Mouse (Mus musculus) left cerebral cortex, postnatal 10 days (tissue): ENCODE results near the gene Crat. TPM values are rescaled to one million over a fixed set of nuclear protein-coding genes. Genes with fewer than 3 reads are reported as not detected.

ENCODE experiments used
- DNase-seq, 2 experiments: peaks; one replicate each; pipeline ENCODE4 v3.0.0; 2021 to 2022; ENCODE audit warnings: low spot score in 2 of 2, mixed read lengths in 1 of 2; ENCODE audit errors: extremely low spot score in 1 of 2
- intact Hi-C: fragments of 180-260 bp; cut with DNase I; formaldehyde crosslinking; loops from one replicate; pipeline ENCODE4 v1.15.1; 2025
- microRNA-seq: library from miRNA; unstranded; fragments of <30 nt; microRNA quantifications from one replicate; pipeline ENCODE4 v1.2.0, GENCODE M21; 2022
- total RNA-seq, 2 experiments: library from RNA; stranded (reverse); gene quantifications; 2 replicates each; pipeline ENCODE4 v1.2.3; 2021

The Crat gene
- total RNA-seq, 2 experiments from 2014 or later: 39.7 to 40.3 TPM

DNA sequence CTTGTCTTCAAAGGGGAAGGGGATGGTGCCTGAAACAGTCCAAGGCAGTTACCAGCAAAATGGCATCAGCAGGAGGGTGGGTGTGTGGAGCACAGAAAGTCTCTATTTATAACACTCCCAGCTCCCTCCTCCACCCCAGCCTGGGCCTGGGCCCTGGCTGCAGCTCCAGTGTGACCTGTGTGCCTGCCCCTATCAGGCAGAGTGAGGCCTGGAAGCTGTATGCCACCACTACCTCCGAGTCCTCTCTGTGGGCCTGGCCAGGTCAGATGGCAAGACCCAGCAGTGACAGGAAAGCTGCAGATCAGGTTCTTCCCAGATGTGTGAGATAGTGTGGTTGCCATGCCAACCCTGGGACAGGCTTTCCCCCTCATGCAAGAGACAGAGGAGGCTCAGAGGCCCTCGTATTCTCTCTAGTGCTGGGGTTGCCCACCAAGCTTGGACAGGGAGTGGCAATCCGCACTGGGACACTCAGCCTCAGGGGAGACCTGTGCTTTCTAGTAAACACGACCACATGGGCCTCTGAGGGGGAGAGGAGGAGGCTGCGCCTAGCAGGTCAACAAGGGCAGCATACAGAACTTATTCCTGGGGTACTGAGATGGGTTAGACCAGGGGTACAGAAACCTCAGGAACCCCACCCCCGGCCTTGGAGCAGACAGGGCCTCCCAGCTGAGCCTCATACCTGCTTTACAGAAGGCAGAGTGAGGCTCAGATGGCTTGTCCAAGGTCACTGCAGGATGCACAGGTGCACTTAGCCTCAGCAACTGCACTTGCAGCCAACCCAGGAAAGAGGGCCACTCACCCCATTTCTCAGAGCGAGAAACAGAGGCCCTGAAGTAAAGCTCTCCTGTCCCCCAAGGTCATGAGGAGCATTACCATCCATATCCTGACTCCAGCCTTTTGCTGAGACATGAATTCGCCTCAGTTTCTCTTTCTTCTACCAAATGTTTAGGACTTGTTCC lies 57.8 kb downstream of the Crat start:
- DNase-seq: peak in 1 of 2 experiments; percentile 52
- intact Hi-C loops: no loop called here

GRCm38 (mm10) chr2:30356906-30357305 lies 58.7 kb downstream of the Crat start:
- intact Hi-C loops: no loop called here
- DNase-seq: no peak

DNA sequence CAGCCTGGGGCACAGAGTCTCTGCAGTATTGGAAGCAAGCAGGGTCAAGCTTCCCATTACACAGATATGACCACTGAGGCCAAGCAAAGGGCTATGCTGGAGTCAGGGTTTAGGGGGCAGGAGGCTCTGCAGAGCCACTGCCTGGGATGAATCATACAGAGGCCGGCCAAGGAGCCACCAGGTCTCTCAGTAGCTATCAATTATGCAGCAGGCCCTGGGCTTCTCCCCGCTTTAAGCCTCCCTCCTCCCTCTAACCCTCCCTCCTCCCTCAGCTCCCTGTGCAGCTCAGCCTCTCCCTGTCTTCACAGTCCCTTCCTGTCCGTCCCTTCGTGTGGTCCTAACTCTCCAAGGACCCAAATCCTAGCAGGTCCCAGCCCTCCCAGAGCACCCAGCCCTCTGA lies 59.3 kb downstream of the Crat start:
- intact Hi-C loops: no loop called here
- no peak for DNase-seq

DNA sequence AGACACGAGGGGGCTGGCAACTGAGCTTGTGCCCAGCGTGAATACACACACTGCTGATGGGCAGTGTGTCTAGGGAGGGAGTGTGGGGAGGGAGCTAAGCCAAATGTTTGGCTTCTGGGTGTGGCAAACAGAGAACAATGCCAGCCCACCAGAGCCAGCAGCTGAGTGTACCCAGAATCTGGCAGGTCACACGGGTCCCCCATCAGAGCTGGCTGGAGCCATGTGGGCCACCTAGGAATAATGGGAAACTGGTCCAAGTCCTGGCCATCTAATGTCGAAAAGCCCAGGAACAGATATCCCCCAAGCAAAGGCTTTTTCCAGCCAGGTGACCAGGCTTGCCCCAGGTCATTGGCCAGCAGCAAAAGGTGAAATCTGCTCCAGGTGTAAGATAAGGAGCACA lies 59.8 kb downstream of the Crat start:
- intact Hi-C loops: no loop called here
- DNase-seq: no peak

DNA sequence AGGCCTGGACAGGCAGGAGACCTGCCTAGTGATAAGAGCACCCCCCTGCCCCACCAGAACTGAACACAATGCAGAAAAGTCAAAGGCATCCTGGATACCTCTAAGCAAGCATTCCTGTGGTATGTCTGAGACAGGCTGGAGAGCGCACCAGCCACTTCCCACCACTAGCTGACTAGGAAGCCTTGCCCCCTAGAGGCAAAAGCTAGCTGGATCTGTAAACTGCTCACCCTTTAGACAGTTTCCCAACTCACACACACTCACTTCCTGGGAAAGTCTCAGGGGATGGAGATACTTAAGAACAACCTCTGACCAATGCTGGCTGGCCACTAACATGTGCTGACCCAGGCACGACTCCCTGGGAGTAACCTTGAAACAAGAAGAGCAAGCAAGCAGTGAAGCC lies 64.5 kb downstream of the Crat start:
- intact Hi-C loops: no loop called here
- no peak for DNase-seq

Small RNA genes within 50 kb of the gene (microRNA-seq; reads per million reads assigned to microRNA genes)
- not detected for gene Gm47292

Other genes starting within 250 kb of the Crat start
- 10 to 100 TPM; 18.6 to 23.3 TPM for gene Endog, start 244.3 kb downstream of the Crat start, total RNA-seq
- 10 to 100 TPM; 37.0 to 40.3 TPM for gene Spout1, start 237.4 kb downstream of the Crat start, total RNA-seq
- gene Kyat1, start 210.0 kb downstream of the Crat start, total RNA-seq: 10 to 100 TPM; 13.1 to 15.8 TPM
- 10 to 100 TPM; 47.8 to 51.9 TPM for gene Lrrc8a, start 178.1 kb downstream of the Crat start, total RNA-seq
- 1 to 10 TPM; 6.3 to 7.3 TPM for gene Gm28035, start 175.2 kb downstream of the Crat start, total RNA-seq
- gene Phyhd1, start 149.6 kb downstream of the Crat start, total RNA-seq: 10 to 100 TPM; 14.2 to 14.6 TPM
- not detected for gene Gm28038, start 134.8 kb downstream of the Crat start, total RNA-seq
- 10 to 100 TPM; 25.8 to 28.8 TPM for gene Dolk, start 129.5 kb downstream of the Crat start, total RNA-seq
- gene Nup188, start 129.4 kb downstream of the Crat start, total RNA-seq: 10 to 100 TPM; 23.7 to 23.9 TPM
- 100 to 1,000 TPM; 219 to 230 TPM for gene Sh3glb2, start 56.5 kb downstream of the Crat start, total RNA-seq
- 100 to 1,000 TPM in 1 of 2 experiments, 10 to 100 TPM in 1; 95.4 to 108 TPM for gene Miga2, start 51.6 kb downstream of the Crat start, total RNA-seq
- 10 to 100 TPM; 35.6 to 36.4 TPM for gene Dolpp1, start 23.6 kb downstream of the Crat start, total RNA-seq
- gene Ptpa, start 226 bp upstream of the Crat start, total RNA-seq: 100 to 1,000 TPM; 144 to 145 TPM
- 1 to 10 TPM; 7.8 to 9.8 TPM for gene Ier5l, start 58.4 kb upstream of the Crat start, total RNA-seq
- gene Cstad, start 179.2 kb upstream of the Crat start, total RNA-seq: 1 to 10 TPM; 3.1 to 4.8 TPM